Mouse (Mus musculus): ENCODE measurements around the gene Cfl1. TPM values are rescaled to one million over a fixed set of nuclear protein-coding genes. Genes with fewer than 3 reads are reported as not detected.

The Cfl1 gene
- polyA plus RNA-seq, 1 experiment from 2014 or later, result 4,021 TPM

DNA sequence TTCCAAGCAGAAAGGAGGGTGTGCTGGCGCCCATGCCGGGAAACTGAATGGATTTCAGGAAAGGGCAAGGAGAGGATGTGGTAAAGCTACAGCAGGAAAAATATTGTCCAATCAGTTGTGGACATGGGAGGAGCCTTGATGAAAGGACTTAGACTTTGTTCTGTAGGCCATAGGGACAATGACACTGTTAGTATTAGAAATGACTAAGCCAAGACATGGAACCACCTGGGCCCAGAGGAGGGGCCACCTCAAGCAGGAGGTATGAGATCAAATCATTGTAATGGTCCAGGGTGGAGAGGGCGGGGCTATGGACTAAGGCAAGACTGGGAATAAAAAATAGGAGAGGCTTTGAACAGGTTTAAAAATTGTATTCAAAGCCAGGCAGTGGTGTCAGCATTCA, 28.5 kb downstream of the Cfl1 start:
- H3K4me2 ChIP-seq (ENCODE audit: low read length), result no peak overlapping the region
- no peak overlapping the region for H3K9ac ChIP-seq (replicated peaks; ENCODE audit: low read length)
- H3K4me3 ChIP-seq (replicated peaks; ENCODE audit: low read depth, low read length), result no peak overlapping the region
- H3K27me3 ChIP-seq (ENCODE audit: control insufficient read depth, insufficient read depth, low read length), result no peaks in the 10 kb centered on the region
- DNase-seq (no peak), ATAC-seq (ENCODE audit: low FRiP score, low TSS enrichment) (no peak)
- no peaks in the 10 kb centered on the region for H3K4me1 ChIP-seq (ENCODE audit: control insufficient read depth, insufficient read depth, low read length)
- no peaks in the 10 kb centered on the region for H3K9me3 ChIP-seq (ENCODE audit: control insufficient read depth, low read length)
- WGBS, result 83% methylated on average over 3 of the region's 3 CpGs
- no peak overlapping the region for H3K27ac ChIP-seq (replicated peaks; ENCODE audit: low read depth, low read length)
- no peaks in the 10 kb centered on the region for H3K36me3 ChIP-seq (ENCODE audit: control insufficient read depth, insufficient read depth, low read length)

DNA sequence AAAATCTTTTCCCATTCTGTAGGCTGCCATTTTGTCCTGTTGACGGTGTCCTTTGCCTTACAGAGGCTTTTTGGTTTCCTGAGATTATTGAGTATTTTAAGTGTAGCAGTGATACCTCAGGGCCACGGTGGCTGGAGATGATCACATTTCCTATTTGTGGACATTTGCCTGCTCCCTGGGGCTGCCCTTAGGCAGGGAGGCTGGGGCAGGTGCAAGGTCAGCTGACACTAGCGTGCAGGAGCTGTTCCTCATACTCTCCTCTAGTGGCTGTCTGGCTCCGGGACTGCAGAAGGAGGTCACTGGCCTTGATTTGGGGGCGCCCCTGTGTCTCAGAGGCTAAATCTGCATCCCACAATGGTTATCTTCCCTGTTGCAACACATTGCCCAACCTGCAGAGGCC, 34.9 kb downstream of the Cfl1 start:
- ATAC-seq (ENCODE audit: low FRiP score, low TSS enrichment) (no peak), DNase-seq (no peak)
- Histone ChIP-seq H3K9me3 (ENCODE audit: control insufficient read depth, low read length) (no peaks in the 10 kb centered on the region), H3K4me2 (ENCODE audit: low read length) (no peak overlapping the region), H3K27ac (replicated peaks; ENCODE audit: low read depth, low read length) (no peak overlapping the region), H3K36me3 (ENCODE audit: control insufficient read depth, insufficient read depth, low read length) (no peaks in the 10 kb centered on the region), H3K4me1 (ENCODE audit: control insufficient read depth, insufficient read depth, low read length) (peaks cover 5% of the 10 kb centered on the region), H3K9ac (replicated peaks; ENCODE audit: low read length) (no peak overlapping the region), H3K27me3 (ENCODE audit: control insufficient read depth, insufficient read depth, low read length) (no peaks in the 10 kb centered on the region), H3K4me3 (replicated peaks; ENCODE audit: low read depth, low read length) (no peak overlapping the region)
- 71% methylated on average over 5 of the region's 5 CpGs for WGBS

DNA sequence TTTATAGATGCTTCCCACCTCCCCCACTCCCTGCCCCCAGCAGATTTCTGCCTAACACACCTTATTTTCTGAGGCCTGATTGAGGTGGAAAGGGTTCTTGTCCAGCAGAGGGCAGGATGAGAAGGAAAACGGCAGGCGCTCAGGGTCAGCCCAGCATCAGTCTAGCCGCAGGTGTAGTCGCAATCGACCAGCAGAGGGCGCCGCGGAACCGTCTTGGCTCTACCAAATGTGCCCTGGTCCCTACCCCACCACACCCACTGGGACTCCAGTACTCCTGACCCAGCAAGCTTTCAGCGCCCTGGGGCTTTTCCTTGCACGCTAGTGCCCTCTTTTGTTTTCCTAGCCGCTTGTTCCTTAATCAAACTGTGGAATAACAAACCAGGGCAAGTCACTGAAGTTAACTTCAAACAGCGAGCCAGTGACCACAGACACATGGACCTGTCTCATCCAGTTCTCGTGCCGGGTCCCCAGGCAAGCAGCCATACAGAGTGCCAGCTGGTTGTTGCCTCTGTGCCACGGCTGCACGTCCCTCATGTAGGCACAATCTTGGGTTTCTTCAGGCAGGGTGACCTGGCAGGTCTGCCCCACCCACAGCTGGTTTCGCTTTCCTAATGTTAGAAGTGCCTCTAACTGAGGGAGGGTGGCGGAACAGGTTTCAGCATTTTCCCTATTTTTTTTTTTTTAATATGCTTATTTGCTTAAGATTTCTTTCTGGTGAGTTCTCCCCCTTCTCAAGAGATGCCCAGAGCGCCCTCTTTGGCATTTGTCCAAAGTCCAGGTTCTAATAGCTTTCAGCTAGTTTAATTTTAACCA, 39.3 kb downstream of the Cfl1 start:
- 0 out of 2 replicates have a peak overlapping the region, but pooled peaks have one; percentile 13 for H3K27ac ChIP-seq (replicated peaks; ENCODE audit: low read depth, low read length)
- H3K27me3 ChIP-seq (ENCODE audit: control insufficient read depth, insufficient read depth, low read length), result no peaks in the 10 kb centered on the region
- no peaks in the 10 kb centered on the region for H3K9me3 ChIP-seq (ENCODE audit: control insufficient read depth, low read length)
- peak; percentile 85; the same call in 1 of the 2 replicates for ATAC-seq (ENCODE audit: low FRiP score, low TSS enrichment)
- peaks cover 5% of the 10 kb centered on the region for H3K4me1 ChIP-seq (ENCODE audit: control insufficient read depth, insufficient read depth, low read length)
- H3K4me3 ChIP-seq (replicated peaks; ENCODE audit: low read depth, low read length), result no peak overlapping the region
- WGBS, result 10% methylated on average over 20 of the region's 20 CpGs
- peak overlapping the region; percentile 40 for H3K4me2 ChIP-seq (ENCODE audit: low read length)
- DNase-seq, result peak; percentile 93
- H3K9ac ChIP-seq (replicated peaks; ENCODE audit: low read length), result no peak overlapping the region
- H3K36me3 ChIP-seq (ENCODE audit: control insufficient read depth, insufficient read depth, low read length), result no peaks in the 10 kb centered on the region

DNA sequence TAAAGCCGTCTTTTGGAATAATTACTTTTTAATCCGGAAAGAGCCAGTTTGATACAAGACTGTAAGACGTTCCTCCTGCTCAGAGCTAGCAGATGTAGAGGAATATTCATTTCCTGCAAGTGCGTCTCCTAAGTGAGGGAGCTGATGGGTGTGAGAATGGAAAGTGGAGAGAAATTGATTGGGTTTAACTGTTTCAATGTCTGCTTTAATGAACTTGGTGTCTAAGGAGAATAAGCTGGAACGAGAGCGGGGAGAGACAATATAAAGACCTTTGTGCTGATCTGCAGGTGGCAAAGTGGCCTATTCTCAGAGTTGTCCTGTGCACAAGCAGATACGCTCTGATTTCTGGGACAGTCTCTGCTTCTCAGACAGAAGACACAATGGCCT, 39.9 kb downstream of the Cfl1 start:
- peaks cover 5% of the 10 kb centered on the region for H3K4me1 ChIP-seq (ENCODE audit: control insufficient read depth, insufficient read depth, low read length)
- ATAC-seq (ENCODE audit: low FRiP score, low TSS enrichment) (no peak), DNase-seq (peak; percentile 28)
- H3K36me3 ChIP-seq (ENCODE audit: control insufficient read depth, insufficient read depth, low read length), result no peaks in the 10 kb centered on the region
- H3K9me3 ChIP-seq (ENCODE audit: control insufficient read depth, low read length), result no peaks in the 10 kb centered on the region
- H3K27ac ChIP-seq (replicated peaks; ENCODE audit: low read depth, low read length), result no peak overlapping the region
- peak overlapping the region; percentile 15; the same call in 1 of the 2 replicates for H3K4me2 ChIP-seq (ENCODE audit: low read length)
- no peak overlapping the region for H3K4me3 ChIP-seq (replicated peaks; ENCODE audit: low read depth, low read length)
- H3K27me3 ChIP-seq (ENCODE audit: control insufficient read depth, insufficient read depth, low read length), result no peaks in the 10 kb centered on the region
- 9% methylated on average over 7 of the region's 7 CpGs for WGBS
- no peak overlapping the region for H3K9ac ChIP-seq (replicated peaks; ENCODE audit: low read length)

DNA sequence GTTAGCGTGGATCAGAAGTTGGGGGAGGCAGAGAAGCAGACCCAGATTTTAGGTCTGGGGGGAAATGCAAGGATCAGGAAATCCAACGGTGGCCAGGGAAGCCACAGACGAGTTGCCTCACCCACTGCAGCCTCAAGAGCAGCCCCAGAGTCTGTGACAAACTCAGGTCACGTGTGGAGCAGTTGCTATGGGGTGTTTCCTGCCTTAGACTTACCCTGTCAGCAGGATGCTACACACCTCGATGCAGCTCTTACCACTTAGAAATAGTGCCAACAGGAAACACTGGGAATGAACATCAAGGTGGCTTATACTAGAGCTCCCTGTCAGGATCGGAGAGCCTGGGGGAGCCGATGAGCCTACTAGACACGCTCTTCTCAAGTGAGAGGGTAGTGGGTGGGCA, 42.3 kb downstream of the Cfl1 start:
- Histone ChIP-seq H3K27me3 (ENCODE audit: control insufficient read depth, insufficient read depth, low read length) (no peaks in the 10 kb centered on the region), H3K36me3 (ENCODE audit: control insufficient read depth, insufficient read depth, low read length) (no peaks in the 10 kb centered on the region), H3K9me3 (ENCODE audit: control insufficient read depth, low read length) (no peaks in the 10 kb centered on the region), H3K4me3 (replicated peaks; ENCODE audit: low read depth, low read length) (no peak overlapping the region), H3K4me2 (ENCODE audit: low read length) (no peak overlapping the region), H3K4me1 (ENCODE audit: control insufficient read depth, insufficient read depth, low read length) (peaks cover 5% of the 10 kb centered on the region), H3K9ac (replicated peaks; ENCODE audit: low read length) (no peak overlapping the region), H3K27ac (replicated peaks; ENCODE audit: low read depth, low read length) (no peak overlapping the region)
- no peak for DNase-seq
- no peak for ATAC-seq (ENCODE audit: low FRiP score, low TSS enrichment)
- 76% methylated on average over 8 of the region's 8 CpGs for WGBS

DNA sequence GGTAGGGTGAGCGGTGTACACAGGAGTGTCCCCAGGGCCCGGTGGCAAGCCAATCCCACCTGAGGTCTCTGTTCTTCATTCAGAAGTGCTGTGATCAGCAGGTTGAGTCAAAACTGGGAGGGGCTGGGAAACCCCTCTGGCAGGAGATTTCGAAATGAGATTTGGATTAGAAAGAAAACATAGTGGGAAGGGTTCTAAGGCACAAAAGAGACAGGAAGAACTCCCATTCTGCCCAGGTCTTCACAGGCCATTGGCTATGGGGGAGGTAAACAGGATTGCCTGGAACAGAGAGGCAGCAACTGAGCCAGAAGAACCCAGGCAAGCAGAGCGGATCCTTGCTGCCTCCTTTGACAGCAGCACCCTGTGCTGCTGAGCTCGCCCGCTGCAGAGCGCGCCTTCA, 48.5 kb downstream of the Cfl1 start:
- DNase-seq, result no peak
- no peaks in the 10 kb centered on the region for H3K36me3 ChIP-seq (ENCODE audit: control insufficient read depth, insufficient read depth, low read length)
- H3K4me1 ChIP-seq (ENCODE audit: control insufficient read depth, insufficient read depth, low read length), result no peaks in the 10 kb centered on the region
- 64% methylated on average over 8 of the region's 8 CpGs for WGBS
- no peak for ATAC-seq (ENCODE audit: low FRiP score, low TSS enrichment)
- H3K4me3 ChIP-seq (replicated peaks; ENCODE audit: low read depth, low read length), result no peak overlapping the region
- no peaks in the 10 kb centered on the region for H3K9me3 ChIP-seq (ENCODE audit: control insufficient read depth, low read length)
- no peak overlapping the region for H3K27ac ChIP-seq (replicated peaks; ENCODE audit: low read depth, low read length)
- no peaks in the 10 kb centered on the region for H3K27me3 ChIP-seq (ENCODE audit: control insufficient read depth, insufficient read depth, low read length)
- H3K4me2 ChIP-seq (ENCODE audit: low read length), result no peak overlapping the region
- H3K9ac ChIP-seq (replicated peaks; ENCODE audit: low read length), result 0 out of 2 replicates have a peak overlapping the region, but pooled peaks have one; percentile 2

DNA sequence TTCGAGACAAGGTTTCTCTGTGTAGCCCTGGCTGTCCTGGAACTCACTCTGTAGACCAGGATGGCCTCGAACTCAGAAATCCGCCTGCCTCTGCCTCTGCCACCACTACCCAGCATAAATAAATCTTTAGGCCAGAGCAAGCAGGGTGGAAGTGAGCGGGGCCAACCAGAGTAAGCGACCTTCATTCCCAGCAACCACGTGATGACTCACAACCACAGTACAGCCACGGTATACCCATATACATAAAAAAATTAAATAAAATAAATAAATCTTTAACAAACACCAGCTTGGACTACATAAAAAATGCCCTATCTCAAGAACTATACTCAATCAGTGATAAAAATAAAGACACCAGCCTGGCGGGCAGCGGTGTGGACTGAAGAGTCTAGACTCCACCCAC, 53.1 kb downstream of the Cfl1 start:
- no peaks in the 10 kb centered on the region for H3K27me3 ChIP-seq (ENCODE audit: control insufficient read depth, insufficient read depth, low read length)
- ATAC-seq (ENCODE audit: low FRiP score, low TSS enrichment) (no peak), DNase-seq (no peak)
- no peaks in the 10 kb centered on the region for H3K36me3 ChIP-seq (ENCODE audit: control insufficient read depth, insufficient read depth, low read length)
- no peaks in the 10 kb centered on the region for H3K4me1 ChIP-seq (ENCODE audit: control insufficient read depth, insufficient read depth, low read length)
- 88% methylated on average over 9 of the region's 9 CpGs for WGBS
- no peak overlapping the region for H3K4me2 ChIP-seq (ENCODE audit: low read length)
- H3K4me3 ChIP-seq (replicated peaks; ENCODE audit: low read depth, low read length), result no peak overlapping the region
- no peak overlapping the region for H3K27ac ChIP-seq (replicated peaks; ENCODE audit: low read depth, low read length)
- no peaks in the 10 kb centered on the region for H3K9me3 ChIP-seq (ENCODE audit: control insufficient read depth, low read length)
- no peak overlapping the region for H3K9ac ChIP-seq (replicated peaks; ENCODE audit: low read length)

DNA sequence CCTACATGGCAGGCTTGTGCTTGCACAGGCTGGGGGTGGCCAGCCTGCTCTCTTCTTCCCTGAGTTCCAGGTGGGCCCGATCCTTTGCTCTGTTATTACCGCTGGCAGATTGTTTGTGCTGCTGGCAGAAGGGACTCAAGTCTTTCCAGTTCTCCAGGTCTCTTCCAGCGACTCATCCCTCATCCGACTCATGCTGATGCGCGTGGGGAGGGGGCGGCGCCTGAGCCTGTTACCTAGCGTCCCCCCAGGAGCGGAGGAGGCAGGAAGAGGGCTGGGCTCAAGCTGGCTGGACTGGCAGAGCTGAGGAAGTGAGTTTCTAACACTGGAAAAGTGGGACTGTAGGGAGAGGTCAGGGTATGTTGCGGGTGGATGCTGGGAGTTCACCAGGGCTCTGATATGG, 53.8 kb downstream of the Cfl1 start:
- WGBS, result 58% methylated on average over 11 of the region's 11 CpGs

More for the DNA sequence above, 53.8 kb downstream of the Cfl1 start:
- ATAC-seq (ENCODE audit: low FRiP score, low TSS enrichment) (no peak), DNase-seq (no peak)
- no peaks in the 10 kb centered on the region for H3K9me3 ChIP-seq (ENCODE audit: control insufficient read depth, low read length)
- no peak overlapping the region for H3K9ac ChIP-seq (replicated peaks; ENCODE audit: low read length)
- H3K4me2 ChIP-seq (ENCODE audit: low read length), result no peak overlapping the region
- H3K4me3 ChIP-seq (replicated peaks; ENCODE audit: low read depth, low read length), result no peak overlapping the region
- H3K36me3 ChIP-seq (ENCODE audit: control insufficient read depth, insufficient read depth, low read length), result no peaks in the 10 kb centered on the region
- H3K4me1 ChIP-seq (ENCODE audit: control insufficient read depth, insufficient read depth, low read length), result no peaks in the 10 kb centered on the region
- H3K27ac ChIP-seq (replicated peaks; ENCODE audit: low read depth, low read length), result no peak overlapping the region
- H3K27me3 ChIP-seq (ENCODE audit: control insufficient read depth, insufficient read depth, low read length), result no peaks in the 10 kb centered on the region

All from midbrain, embryonic 14.5 days (tissue).